Mouse (Mus musculus): Measurements from ENCODE around the gene Tex2. TPM values are rescaled to one million over a fixed set of nuclear protein-coding genes. Genes with fewer than 3 reads are reported as not detected.

The Tex2 gene
- polyA plus RNA-seq, 1 experiment from 2014 or later, result 14.2 TPM

- no peak overlapping the region for H3K4me2 ChIP-seq (ENCODE audit: low read depth, low read length)
- peaks cover 12% of the 10 kb centered on the region for H3K36me3 ChIP-seq (ENCODE audit: control insufficient read depth, insufficient read depth)
- no peak overlapping the region for H3K4me3 ChIP-seq (ENCODE audit: low read length)
- 96% methylated on average over 8 of the region's 8 CpGs for WGBS
- no peak overlapping the region for H3K27ac ChIP-seq (ENCODE audit: low read length)
- no peaks in the 10 kb centered on the region for H3K9me3 ChIP-seq (replicated peaks; ENCODE audit: control insufficient read depth, low read length)
- no peak overlapping the region for H3K9ac ChIP-seq (ENCODE audit: low read length)
- no peak for ATAC-seq (replicated peaks; ENCODE audit: extremely low read depth, insufficient read depth, low FRiP score)
- peaks cover 20% of the 10 kb centered on the region for H3K4me1 ChIP-seq (ENCODE audit: control insufficient read depth, insufficient read depth, low read length)
- no peaks in the 10 kb centered on the region for H3K27me3 ChIP-seq (ENCODE audit: control insufficient read depth, insufficient read depth, low read length)
Measured at GRCm38 (mm10) chr11:106566040-106566785, 47.0 kb downstream of the Tex2 start.

GRCm38 (mm10) chr11:106564261-106564660 is 49.0 kb downstream of the Tex2 start:
- H3K4me1 ChIP-seq (ENCODE audit: control insufficient read depth, insufficient read depth, low read length), result peaks cover 20% of the 10 kb centered on the region
- peak overlapping the region; percentile 67 for H3K27ac ChIP-seq (ENCODE audit: low read length)
- 39% methylated on average over 12 of the region's 12 CpGs for WGBS
- peak; percentile 45 for ATAC-seq (replicated peaks; ENCODE audit: extremely low read depth, insufficient read depth, low FRiP score)
- no peaks in the 10 kb centered on the region for H3K9me3 ChIP-seq (replicated peaks; ENCODE audit: control insufficient read depth, low read length)
- H3K4me2 ChIP-seq (ENCODE audit: low read depth, low read length), result peak overlapping the region; percentile 42; the same call in 1 of the 2 replicates
- H3K4me3 ChIP-seq (ENCODE audit: low read length), result no peak overlapping the region
- 0 out of 2 replicates have a peak overlapping the region, but pooled peaks have one; percentile 33 for H3K9ac ChIP-seq (ENCODE audit: low read length)
- no peaks in the 10 kb centered on the region for H3K27me3 ChIP-seq (ENCODE audit: control insufficient read depth, insufficient read depth, low read length)
- peaks cover 12% of the 10 kb centered on the region for H3K36me3 ChIP-seq (ENCODE audit: control insufficient read depth, insufficient read depth)

- H3K9me3 ChIP-seq (replicated peaks; ENCODE audit: control insufficient read depth, low read length), result no peaks in the 10 kb centered on the region
- peaks cover 20% of the 10 kb centered on the region for H3K4me1 ChIP-seq (ENCODE audit: control insufficient read depth, insufficient read depth, low read length)
- H3K4me3 ChIP-seq (ENCODE audit: low read length), result no peak overlapping the region
- no peak overlapping the region for H3K9ac ChIP-seq (ENCODE audit: low read length)
- peaks cover 12% of the 10 kb centered on the region for H3K36me3 ChIP-seq (ENCODE audit: control insufficient read depth, insufficient read depth)
- 74% methylated on average over 4 of the region's 4 CpGs for WGBS
- no peaks in the 10 kb centered on the region for H3K27me3 ChIP-seq (ENCODE audit: control insufficient read depth, insufficient read depth, low read length)
- no peak overlapping the region for H3K27ac ChIP-seq (ENCODE audit: low read length)
- H3K4me2 ChIP-seq (ENCODE audit: low read depth, low read length), result no peak overlapping the region
- ATAC-seq (replicated peaks; ENCODE audit: extremely low read depth, insufficient read depth, low FRiP score), result no peak
Measured at GRCm38 (mm10) chr11:106562707-106563106, 50.5 kb downstream of the Tex2 start.

- WGBS, result 78% methylated on average over 7 of the region's 7 CpGs
- H3K4me1 ChIP-seq (ENCODE audit: control insufficient read depth, insufficient read depth, low read length), result peaks cover 42% of the 10 kb centered on the region
Measured at GRCm38 (mm10) chr11:106559773-106560172, 53.5 kb downstream of the Tex2 start.

GRCm38 (mm10) chr11:106558008-106558407 is 55.2 kb downstream of the Tex2 start:
- no peak overlapping the region for H3K27ac ChIP-seq (ENCODE audit: low read length)
- H3K36me3 ChIP-seq (ENCODE audit: control insufficient read depth, insufficient read depth), result no peaks in the 10 kb centered on the region
- no peak overlapping the region for H3K9ac ChIP-seq (ENCODE audit: low read length)
- H3K4me1 ChIP-seq (ENCODE audit: control insufficient read depth, insufficient read depth, low read length), result peaks cover 29% of the 10 kb centered on the region
- H3K4me3 ChIP-seq (ENCODE audit: low read length), result no peak overlapping the region
- no peak overlapping the region for H3K4me2 ChIP-seq (ENCODE audit: low read depth, low read length)
- 63% methylated on average over 4 of the region's 4 CpGs for WGBS
- H3K9me3 ChIP-seq (replicated peaks; ENCODE audit: control insufficient read depth, low read length), result no peaks in the 10 kb centered on the region
- no peak for ATAC-seq (replicated peaks; ENCODE audit: extremely low read depth, insufficient read depth, low FRiP score)
- H3K27me3 ChIP-seq (ENCODE audit: control insufficient read depth, insufficient read depth, low read length), result no peaks in the 10 kb centered on the region

More at GRCm38 (mm10) chr11:106559773-106560172, 53.5 kb downstream of the Tex2 start:
- Histone ChIP-seq H3K9ac (ENCODE audit: low read length) (no peak overlapping the region), H3K27me3 (ENCODE audit: control insufficient read depth, insufficient read depth, low read length) (no peaks in the 10 kb centered on the region), H3K4me3 (ENCODE audit: low read length) (no peak overlapping the region), H3K27ac (ENCODE audit: low read length) (no peak overlapping the region), H3K9me3 (replicated peaks; ENCODE audit: control insufficient read depth, low read length) (no peaks in the 10 kb centered on the region), H3K4me2 (ENCODE audit: low read depth, low read length) (no peak overlapping the region), H3K36me3 (ENCODE audit: control insufficient read depth, insufficient read depth) (no peaks in the 10 kb centered on the region)
- no peak for ATAC-seq (replicated peaks; ENCODE audit: extremely low read depth, insufficient read depth, low FRiP score)

- Histone ChIP-seq H3K27me3 (ENCODE audit: control insufficient read depth, insufficient read depth, low read length) (no peaks in the 10 kb centered on the region), H3K4me1 (ENCODE audit: control insufficient read depth, insufficient read depth, low read length) (peaks cover 27% of the 10 kb centered on the region), H3K9me3 (replicated peaks; ENCODE audit: control insufficient read depth, low read length) (no peaks in the 10 kb centered on the region), H3K36me3 (ENCODE audit: control insufficient read depth, insufficient read depth) (no peaks in the 10 kb centered on the region), H3K27ac (ENCODE audit: low read length) (no peak overlapping the region), H3K9ac (ENCODE audit: low read length) (no peak overlapping the region), H3K4me2 (ENCODE audit: low read depth, low read length) (no peak overlapping the region), H3K4me3 (ENCODE audit: low read length) (no peak overlapping the region)
- ATAC-seq (replicated peaks; ENCODE audit: extremely low read depth, insufficient read depth, low FRiP score), result no peak
- WGBS, result 68% methylated on average over 7 of the region's 7 CpGs
Measured at GRCm38 (mm10) chr11:106557398-106557797, 55.8 kb downstream of the Tex2 start.

GRCm38 (mm10) chr11:106556689-106557088 is 56.5 kb downstream of the Tex2 start:
- ATAC-seq (replicated peaks; ENCODE audit: extremely low read depth, insufficient read depth, low FRiP score), result no peak
- H3K4me1 ChIP-seq (ENCODE audit: control insufficient read depth, insufficient read depth, low read length), result peaks cover 27% of the 10 kb centered on the region
- H3K4me2 ChIP-seq (ENCODE audit: low read depth, low read length), result no peak overlapping the region
- WGBS, result 52% methylated on average over 4 of the region's 4 CpGs
- H3K9me3 ChIP-seq (replicated peaks; ENCODE audit: control insufficient read depth, low read length), result no peaks in the 10 kb centered on the region
- H3K4me3 ChIP-seq (ENCODE audit: low read length), result no peak overlapping the region
- no peak overlapping the region for H3K9ac ChIP-seq (ENCODE audit: low read length)
- H3K36me3 ChIP-seq (ENCODE audit: control insufficient read depth, insufficient read depth), result no peaks in the 10 kb centered on the region
- H3K27ac ChIP-seq (ENCODE audit: low read length), result peak overlapping the region; percentile 56
- no peaks in the 10 kb centered on the region for H3K27me3 ChIP-seq (ENCODE audit: control insufficient read depth, insufficient read depth, low read length)

GRCm38 (mm10) chr11:106555805-106556615 is 57.2 kb downstream of the Tex2 start:
- Histone ChIP-seq H3K36me3 (ENCODE audit: control insufficient read depth, insufficient read depth) (no peaks in the 10 kb centered on the region), H3K4me2 (ENCODE audit: low read depth, low read length) (no peak overlapping the region), H3K4me3 (ENCODE audit: low read length) (no peak overlapping the region), H3K4me1 (ENCODE audit: control insufficient read depth, insufficient read depth, low read length) (peaks cover 27% of the 10 kb centered on the region), H3K9ac (ENCODE audit: low read length) (no peak overlapping the region), H3K9me3 (replicated peaks; ENCODE audit: control insufficient read depth, low read length) (no peaks in the 10 kb centered on the region), H3K27ac (ENCODE audit: low read length) (peak overlapping the region; percentile 56), H3K27me3 (ENCODE audit: control insufficient read depth, insufficient read depth, low read length) (no peaks in the 10 kb centered on the region)
- 38% methylated on average over 10 of the region's 10 CpGs for WGBS
- ATAC-seq (replicated peaks; ENCODE audit: extremely low read depth, insufficient read depth, low FRiP score), result peak; percentile 39; the same call in 1 of the 2 replicates

- no peaks in the 10 kb centered on the region for H3K9me3 ChIP-seq (replicated peaks; ENCODE audit: control insufficient read depth, low read length)
- no peak overlapping the region for H3K27ac ChIP-seq (ENCODE audit: low read length)
- H3K27me3 ChIP-seq (ENCODE audit: control insufficient read depth, insufficient read depth, low read length), result no peaks in the 10 kb centered on the region
- no peak for ATAC-seq (replicated peaks; ENCODE audit: extremely low read depth, insufficient read depth, low FRiP score)
- WGBS, result 81% methylated on average over 4 of the region's 4 CpGs
- no peak overlapping the region for H3K9ac ChIP-seq (ENCODE audit: low read length)
- H3K4me2 ChIP-seq (ENCODE audit: low read depth, low read length), result no peak overlapping the region
- H3K4me1 ChIP-seq (ENCODE audit: control insufficient read depth, insufficient read depth, low read length), result peaks cover 16% of the 10 kb centered on the region
- H3K4me3 ChIP-seq (ENCODE audit: low read length), result no peak overlapping the region
- no peaks in the 10 kb centered on the region for H3K36me3 ChIP-seq (ENCODE audit: control insufficient read depth, insufficient read depth)
Measured at GRCm38 (mm10) chr11:106550398-106550797, 62.8 kb downstream of the Tex2 start.
